Mouse (Mus musculus): ENCODE measurements around the gene Adh1.

- TF ChIP-seq POLR2A (IDR thresholded peaks at IDR 0.05; ENCODE audit: low read depth, low read length) = no peak
- no peak for TF ChIP-seq CTCF (IDR thresholded peaks at IDR 0.05; ENCODE audit: extremely low read depth, insufficient read depth, insufficient read length, insufficient replicate concordance)
These were observed 39.3 kb downstream of the Adh1 start for GRCm38 (mm10) chr3:138300130-138300529.

Data from spleen, adult 2 months (tissue).